Mouse (Mus musculus) limb, embryonic 12.5 days (tissue): Measurements from ENCODE around the gene Olfr463. TPM values are rescaled to one million over a fixed set of nuclear protein-coding genes. Genes with fewer than 3 reads are reported as not detected.

ENCODE experiments used
- ATAC-seq: fragments of 200-750 bp; cut with Nextera tagmentation; 2 replicates; pipeline ENCODE4 v1.8.0; 2017; ENCODE audit warnings: low read depth, moderate TSS enrichment; ENCODE audit not compliant: insufficient number of reproducible peaks, insufficient read depth, low FRiP score, low TSS enrichment
- H3K27ac ChIP-seq: fragments of 300-500 bp; sonication (generic); 2 replicates; pipeline ENCODE4 v1.5.1; 2016; ENCODE audit warnings: mild to moderate bottlenecking, moderate library complexity
- H3K27me3 ChIP-seq: fragments of 300-500 bp; sonication (generic); 2 replicates; pipeline ENCODE4 v1.6.1; 2016; ENCODE audit warnings: mild to moderate bottlenecking, moderate library complexity
- H3K36me3 ChIP-seq: fragments of 300-500 bp; sonication (generic); 2 replicates; pipeline ENCODE4 v1.6.1; 2016; ENCODE audit warnings: mild to moderate bottlenecking, moderate library complexity
- H3K4me1 ChIP-seq: fragments of 300-500 bp; sonication (generic); replicated peaks from 2 replicates; pipeline ENCODE4 v1.6.1; 2016
- H3K4me2 ChIP-seq: fragments of 300-500 bp; sonication (generic); 2 replicates; pipeline ENCODE4 v1.6.1; 2016; ENCODE audit warnings: mild to moderate bottlenecking, moderate library complexity
- H3K4me3 ChIP-seq: fragments of 300-500 bp; sonication (generic); replicated peaks from 2 replicates; pipeline ENCODE4 v1.5.1; 2016; ENCODE audit warnings: mild to moderate bottlenecking
- H3K9ac ChIP-seq: fragments of 300-500 bp; sonication (generic); replicated peaks from 2 replicates; pipeline ENCODE4 v1.6.1; 2016; ENCODE audit warnings: mild to moderate bottlenecking, moderate library complexity
- H3K9me3 ChIP-seq: fragments of 300-500 bp; sonication (generic); 2 replicates; pipeline ENCODE4 v1.6.1; 2016; ENCODE audit warnings: mild to moderate bottlenecking, moderate library complexity
- WGBS: fragments of 180-500 bp; shearing (Covaris S2); methylation state at CpG from one replicate; pipeline ENCODE4 v1.1.7; 2016; 5-methylcytosine and 5-hydroxymethylcytosine counted together
- polyA plus RNA-seq: library from polyadenylated mRNA; unstranded; fragments of >200 nt; fragmentation: Nextera tagmentation; extraction: Ambion mirVana; gene quantifications from 2 replicates; pipeline ENCODE4 v1.2.1, GENCODE M21; 2016

Olfr463 gene
- polyA plus RNA-seq, 1 experiment from 2014 or later, result not detected

DNA sequence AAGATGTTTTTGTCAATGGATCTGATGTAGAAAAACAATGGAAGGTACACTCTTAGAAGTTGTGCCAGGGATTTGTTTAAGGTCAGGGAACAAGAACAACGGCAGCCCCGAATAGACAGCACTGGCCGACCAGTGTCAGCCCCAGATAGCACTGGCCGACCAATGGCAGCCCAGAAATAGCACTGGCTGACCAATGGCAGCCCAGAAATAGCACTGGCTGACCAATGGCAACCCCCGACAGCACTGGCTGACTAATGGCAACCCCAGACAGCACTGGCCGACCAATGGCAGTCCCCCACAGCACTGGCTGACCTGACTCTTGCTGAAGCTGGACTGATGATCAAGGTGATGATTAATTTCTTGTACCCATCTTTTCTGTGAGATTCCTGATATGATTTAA, 49.3 kb downstream of the Olfr463 start:
- no peaks in the 10 kb centered on the region for H3K36me3 ChIP-seq
- H3K4me3 ChIP-seq, result no peak overlapping the region
- H3K9ac ChIP-seq, result no peak overlapping the region
- no peak overlapping the region for H3K4me2 ChIP-seq
- no peaks in the 10 kb centered on the region for H3K27me3 ChIP-seq
- H3K4me1 ChIP-seq, result peaks cover 4% of the 10 kb centered on the region; the same call in 1 of the 2 replicates
- WGBS, result 72% methylated on average over 6 of the region's 6 CpGs
- no peaks in the 10 kb centered on the region for H3K9me3 ChIP-seq
- no peak for ATAC-seq
- no peak overlapping the region for H3K27ac ChIP-seq

DNA sequence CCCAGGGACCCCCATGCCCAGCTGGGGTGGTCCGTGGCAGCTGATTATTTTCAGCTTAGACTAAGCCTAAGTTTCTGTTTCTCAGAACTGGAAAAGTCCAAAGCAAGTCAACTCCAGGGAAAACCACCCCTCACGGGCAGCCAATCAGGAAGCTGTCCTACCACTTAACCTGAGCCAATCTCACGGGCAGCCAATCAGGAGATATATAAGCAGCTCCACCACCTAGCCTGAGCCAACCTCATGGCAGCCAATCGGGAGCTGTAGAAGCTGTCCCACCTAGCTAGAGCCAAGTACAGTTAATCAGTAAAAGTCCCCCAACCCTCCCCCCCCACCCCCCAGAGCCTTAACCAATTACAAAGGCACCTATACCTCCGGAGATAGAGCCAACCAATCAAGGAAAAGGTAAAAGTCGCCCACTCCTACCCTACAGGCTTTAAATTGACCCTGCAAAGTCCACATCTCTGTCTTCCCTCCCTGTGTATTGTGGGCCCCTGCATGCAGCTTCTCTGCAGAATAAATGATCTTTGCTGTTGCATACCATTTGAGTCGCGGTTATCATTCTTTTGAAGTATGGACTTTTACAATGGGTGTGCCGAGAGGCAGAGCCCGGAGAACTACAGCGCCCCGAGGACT, 50.1 kb downstream of the Olfr463 start:
- Histone ChIP-seq H3K4me1 (no peaks in the 10 kb centered on the region), H3K4me3 (no peak overlapping the region), H3K9ac (no peak overlapping the region), H3K9me3 (no peaks in the 10 kb centered on the region), H3K27ac (no peak overlapping the region), H3K27me3 (no peaks in the 10 kb centered on the region), H3K4me2 (no peak overlapping the region), H3K36me3 (no peaks in the 10 kb centered on the region)
- ATAC-seq, result no peak
- WGBS, result 84% methylated on average over 12 of the region's 12 CpGs

Other genes starting within 250 kb of the Olfr463 start
- gene Rnf43, start 234.7 kb downstream of the Olfr463 start, polyA plus RNA-seq, result 2.8 and 4.0 TPM in 2 replicates
- 167 TPM in 2 replicates for gene Supt4a, start 159.8 kb downstream of the Olfr463 start, polyA plus RNA-seq
- 5.7 and 5.9 TPM in 2 replicates for gene Tspoap1, start 136.8 kb downstream of the Olfr463 start, polyA plus RNA-seq
- gene Mpo, start 103.8 kb downstream of the Olfr463 start, polyA plus RNA-seq, result 1.7 and 2.6 TPM in 2 replicates
- 0.09 TPM in 1 of 2 replicates, not detected in the other for gene Lpo, start 69.1 kb downstream of the Olfr463 start, polyA plus RNA-seq
- gene Mks1, start 44.2 kb downstream of the Olfr463 start, polyA plus RNA-seq, result 19.2 and 21.0 TPM in 2 replicates
- 0.09 and 0.19 TPM in 2 replicates for gene Epx, start 21.9 kb downstream of the Olfr463 start, polyA plus RNA-seq
- not detected in 2 replicates for gene Olfr462, start 5.1 kb downstream of the Olfr463 start, polyA plus RNA-seq
- not detected in 2 replicates for gene Olfr464, start 23.6 kb upstream of the Olfr463 start, polyA plus RNA-seq
- 23.0 and 23.4 TPM in 2 replicates for gene Dynll2, start 90.1 kb upstream of the Olfr463 start, polyA plus RNA-seq
- gene Srsf1, start 150.0 kb upstream of the Olfr463 start, polyA plus RNA-seq, result 505 and 534 TPM in 2 replicates
- 56.0 and 65.8 TPM in 2 replicates for gene Vezf1, start 170.9 kb upstream of the Olfr463 start, polyA plus RNA-seq
- gene Cuedc1, start 200.7 kb upstream of the Olfr463 start, polyA plus RNA-seq, result 32.1 and 37.3 TPM in 2 replicates